Mouse (Mus musculus) thymus, adult 2 months (tissue): ENCODE results near the gene Ndufv2. TPM values are rescaled to one million over a fixed set of nuclear protein-coding genes. Genes with fewer than 3 reads are reported as not detected.

ENCODE experiments used
- DNase-seq: peaks from one replicate; pipeline ENCODE4 v3.0.0; 2021
- H3K27ac ChIP-seq: fragments of 200-500 bp; 2 replicates; pipeline ENCODE4 v1.5.1; 2012; ENCODE audit warnings: low read length, control low read depth; ENCODE audit not compliant: control insufficient read depth, insufficient read depth
- H3K27me3 ChIP-seq: fragments of 200-500 bp; 2 replicates; pipeline ENCODE4 v1.6.1; 2012; ENCODE audit warnings: mild to moderate bottlenecking, low read length, moderate library complexity, mixed read lengths; ENCODE audit not compliant: control insufficient read depth, insufficient read depth
- H3K36me3 ChIP-seq: fragments of 200-500 bp; 2 replicates; pipeline ENCODE4 v1.6.1; 2012; ENCODE audit warnings: mild to moderate bottlenecking, low read length, moderate library complexity; ENCODE audit not compliant: control insufficient read depth, insufficient read depth
- H3K4me1 ChIP-seq: fragments of 200-500 bp; replicated peaks from 2 replicates; pipeline ENCODE4 v1.6.1; 2012; ENCODE audit warnings: low read length; ENCODE audit not compliant: control insufficient read depth, insufficient read depth
- H3K4me3 ChIP-seq: fragments of 200-500 bp; 2 replicates; pipeline ENCODE4 v1.5.1; 2012; ENCODE audit warnings: mild to moderate bottlenecking, low read length, control low read depth, moderate library complexity; ENCODE audit not compliant: control insufficient read depth, insufficient read depth
- CTCF ChIP-seq: fragments of 200-500 bp; IDR thresholded peaks from 2 replicates; pipeline ENCODE4 v1.5.1; 2012; ENCODE audit warnings: mild to moderate bottlenecking, control low read depth, low read length, moderate library complexity, borderline replicate concordance; ENCODE audit not compliant: control insufficient read depth, poor library complexity, insufficient read depth; ENCODE audit errors: extremely low read depth
- POLR2A ChIP-seq: fragments of 200-500 bp; IDR thresholded peaks from 2 replicates; pipeline ENCODE4 v1.6.1; 2012; ENCODE audit warnings: mild to moderate bottlenecking, low read length, control low read depth, moderate library complexity; ENCODE audit not compliant: control insufficient read depth, poor library complexity, insufficient read depth; ENCODE audit errors: extremely low read depth
- WGBS: fragments of 180-500 bp; shearing (Covaris S2); methylation state at CpG from one replicate; pipeline ENCODE4 v1.1.7; 2018; 5-methylcytosine and 5-hydroxymethylcytosine counted together
- polyA plus RNA-seq: library from polyadenylated mRNA; depleted of rRNA; stranded (reverse); fragments of >200 nt; gene quantifications from 2 replicates; pipeline ENCODE4 v1.2.3, GENCODE M21; 2012

Gene Ndufv2
- polyA plus RNA-seq, 1 experiment: 41.1 TPM

- 39% methylated on average over 4 of the region's 4 CpGs for WGBS
- no peak for DNase-seq
- H3K4me1 ChIP-seq: peaks cover 19% of the 10 kb centered on the region
- H3K27me3 ChIP-seq: no peaks in the 10 kb centered on the region
- no peak for TF ChIP-seq POLR2A
- TF ChIP-seq CTCF: no peak
- H3K4me3 ChIP-seq: no peak overlapping the region
- H3K27ac ChIP-seq: no peak overlapping the region
- no peaks in the 10 kb centered on the region for H3K36me3 ChIP-seq
Observed at GRCm38 (mm10) chr17:66108198-66108597, 6.8 kb upstream of the Ndufv2 start.

GRCm38 (mm10) chr17:66107466-66107865, 6.1 kb upstream of the Ndufv2 start:
- Histone ChIP-seq H3K27me3 (no peaks in the 10 kb centered on the region), H3K36me3 (no peaks in the 10 kb centered on the region), H3K27ac (no peak overlapping the region), H3K4me3 (no peak overlapping the region), H3K4me1 (peaks cover 17% of the 10 kb centered on the region)
- TF ChIP-seq CTCF (no peak), POLR2A (no peak)
- no peak for DNase-seq
- WGBS: 87% methylated on average over 8 of the region's 8 CpGs

GRCm38 (mm10) chr17:66106601-66107267, 5.4 kb upstream of the Ndufv2 start:
- peak; percentile 71 for DNase-seq
- TF ChIP-seq CTCF: no peak
- no peak for TF ChIP-seq POLR2A
- H3K27ac ChIP-seq: no peak overlapping the region
- no peak overlapping the region for H3K4me3 ChIP-seq
- peaks cover 16% of the 10 kb centered on the region for H3K4me1 ChIP-seq
- no peaks in the 10 kb centered on the region for H3K36me3 ChIP-seq
- no peaks in the 10 kb centered on the region for H3K27me3 ChIP-seq
- 54% methylated on average over 10 of the region's 10 CpGs for WGBS

GRCm38 (mm10) chr17:66104076-66104475, 2.7 kb upstream of the Ndufv2 start:
- TF ChIP-seq CTCF (no peak), POLR2A (no peak)
- 94% methylated on average over 7 of the region's 7 CpGs for whole genome bisulfite sequencing
- no peaks in the 10 kb centered on the region for H3K27me3 ChIP-seq
- DNase-seq: no peak
- no peaks in the 10 kb centered on the region for H3K36me3 ChIP-seq
- H3K4me1 ChIP-seq: peaks cover 12% of the 10 kb centered on the region
- H3K4me3 ChIP-seq: no peak overlapping the region
- no peak overlapping the region for H3K27ac ChIP-seq

GRCm38 (mm10) chr17:66100566-66101379, 586 bp downstream of the Ndufv2 start:
- Histone ChIP-seq H3K27me3 (no peaks in the 10 kb centered on the region), H3K27ac (peak overlapping the region; percentile 52), H3K4me3 (peak overlapping the region; percentile 81), H3K4me1 (peaks cover 11% of the 10 kb centered on the region), H3K36me3 (no peaks in the 10 kb centered on the region)
- TF ChIP-seq POLR2A: no peak
- TF ChIP-seq CTCF: no peak
- DNase-seq: peak; percentile 20
- under 1% methylated on average over 41 of the region's 41 CpGs for WGBS

- Histone ChIP-seq H3K4me3 (no peak overlapping the region), H3K27me3 (no peaks in the 10 kb centered on the region), H3K27ac (no peak overlapping the region), H3K36me3 (peaks cover 18% of the 10 kb centered on the region), H3K4me1 (no peaks in the 10 kb centered on the region)
- no peak for TF ChIP-seq CTCF
- no peak for TF ChIP-seq POLR2A
- DNase-seq: no peak
- 79% methylated on average over 3 of the region's 3 CpGs for WGBS
Observed at GRCm38 (mm10) chr17:66092664-66093063, 8.7 kb downstream of the Ndufv2 start.

- WGBS: 96% methylated on average over 2 of the region's 2 CpGs
- no peaks in the 10 kb centered on the region for H3K4me1 ChIP-seq
- no peak overlapping the region for H3K4me3 ChIP-seq
- H3K36me3 ChIP-seq: peaks cover 24% of the 10 kb centered on the region
- no peak for TF ChIP-seq CTCF
- no peak for TF ChIP-seq POLR2A
- DNase-seq: no peak
- H3K27me3 ChIP-seq: no peaks in the 10 kb centered on the region
- H3K27ac ChIP-seq: no peak overlapping the region
Observed at GRCm38 (mm10) chr17:66092065-66092464, 9.3 kb downstream of the Ndufv2 start.
